Mouse (Mus musculus) lung, postnatal 0 days (tissue): Measurements from ENCODE around the gene Erc1. TPM values are rescaled to one million over a fixed set of nuclear protein-coding genes. Genes with fewer than 3 reads are reported as not detected.

ENCODE experiments used
- ATAC-seq: fragments of 200-750 bp; cut with Nextera tagmentation; 2 replicates; pipeline ENCODE4 v1.8.0; 2017; ENCODE audit warnings: moderate library complexity
- DNase-seq: peaks from one replicate; pipeline ENCODE4 v3.0.0-alpha.2; 2016; ENCODE audit warnings: low spot score
- H3K27ac ChIP-seq: fragments of 300-500 bp; sonication (generic); 2 replicates; pipeline ENCODE4 v1.5.1; 2014; ENCODE audit warnings: antibody characterized with exemption, mild to moderate bottlenecking, low read length, mixed read lengths
- H3K27me3 ChIP-seq: fragments of 300-500 bp; sonication (generic); replicated peaks from 2 replicates; pipeline ENCODE4 v1.6.1; 2014; ENCODE audit warnings: low read length, mixed read lengths; ENCODE audit not compliant: insufficient read depth
- H3K36me3 ChIP-seq: fragments of 300-500 bp; sonication (generic); 2 replicates; pipeline ENCODE4 v1.6.1; 2014; ENCODE audit warnings: low read length, mixed read lengths; ENCODE audit not compliant: insufficient read depth
- H3K4me1 ChIP-seq: fragments of 300-500 bp; sonication (generic); 2 replicates; pipeline ENCODE4 v1.6.1; 2014; ENCODE audit warnings: antibody characterized with exemption, low read depth, low read length, mixed read lengths; ENCODE audit not compliant: insufficient read depth
- H3K4me2 ChIP-seq: fragments of 300-500 bp; sonication (generic); replicated peaks from 2 replicates; pipeline ENCODE4 v1.6.1; 2014; ENCODE audit warnings: low read depth, mild to moderate bottlenecking, low read length, moderate library complexity, mixed read lengths
- H3K4me3 ChIP-seq: fragments of 300-500 bp; sonication (generic); 2 replicates; pipeline ENCODE4 v1.5.1; 2014; ENCODE audit warnings: low read depth, low read length
- H3K9ac ChIP-seq: fragments of 300-500 bp; sonication (generic); replicated peaks from 2 replicates; pipeline ENCODE4 v1.6.1; 2014; ENCODE audit warnings: low read depth, mild to moderate bottlenecking
- H3K9me3 ChIP-seq: fragments of 300-500 bp; sonication (generic); 2 replicates; pipeline ENCODE4 v1.6.1; 2016; ENCODE audit warnings: low read length, mixed read lengths
- CTCF ChIP-seq: IDR thresholded peaks from 2 replicates; pipeline ENCODE4 v1.5.1; 2016; ENCODE audit warnings: antibody characterized with exemption, mild to moderate bottlenecking
- EP300 ChIP-seq: IDR thresholded peaks from 2 replicates; pipeline ENCODE4 v1.6.1; 2016; ENCODE audit warnings: antibody characterized with exemption, mild to moderate bottlenecking, control low read depth
- WGBS: fragments of 180-500 bp; shearing (Covaris S2); extraction: QIAGEN DNeasy Blood & Tissue Kit; methylation state at CpG from one replicate; pipeline ENCODE4 v1.1.7; 2014; 5-methylcytosine and 5-hydroxymethylcytosine counted together
- polyA plus RNA-seq: library from polyadenylated mRNA; unstranded; fragments of >200 nt; fragmentation: Nextera tagmentation; extraction: Ambion mirVana; gene quantifications from 2 replicates; pipeline ENCODE4 v1.2.1, GENCODE M21; 2015

Erc1 gene
- polyA plus RNA-seq, 1 experiment from 2014 or later = 9.9 TPM

GRCm38 (mm10) chr6:119796291-119796690, 51.7 kb downstream of the Erc1 start:
- TF ChIP-seq EP300 (no peak), CTCF (no peak)
- Histone ChIP-seq H3K4me2 (no peak overlapping the region), H3K27me3 (no peaks in the 10 kb centered on the region), H3K9ac (no peak overlapping the region), H3K9me3 (no peaks in the 10 kb centered on the region), H3K36me3 (no peaks in the 10 kb centered on the region), H3K27ac (no peak overlapping the region), H3K4me1 (no peaks in the 10 kb centered on the region), H3K4me3 (no peak overlapping the region)
- ATAC-seq (no peak), DNase-seq (no peak)
- WGBS = 94% methylated on average over 5 of the region's 5 CpGs

GRCm38 (mm10) chr6:119792562-119792961, 55.4 kb downstream of the Erc1 start:
- WGBS = 39% methylated on average over 2 of the region's 2 CpGs
- Histone ChIP-seq H3K4me3 (no peak overlapping the region), H3K4me1 (no peaks in the 10 kb centered on the region), H3K9me3 (no peaks in the 10 kb centered on the region), H3K4me2 (no peak overlapping the region), H3K9ac (no peak overlapping the region), H3K27ac (no peak overlapping the region), H3K36me3 (no peaks in the 10 kb centered on the region), H3K27me3 (no peaks in the 10 kb centered on the region)
- no peak for TF ChIP-seq EP300
- peak; percentile 85 for TF ChIP-seq CTCF
- ATAC-seq = peak; percentile 48; the same call in 1 of the 2 replicates
- peak; percentile 71 for DNase-seq

- TF ChIP-seq CTCF (no peak), EP300 (no peak)
- H3K4me3 ChIP-seq = no peak overlapping the region
- no peaks in the 10 kb centered on the region for H3K27me3 ChIP-seq
- no peaks in the 10 kb centered on the region for H3K9me3 ChIP-seq
- no peak overlapping the region for H3K4me2 ChIP-seq
- no peak overlapping the region for H3K9ac ChIP-seq
- no peaks in the 10 kb centered on the region for H3K36me3 ChIP-seq
- no peak overlapping the region for H3K27ac ChIP-seq
- DNase-seq (no peak), ATAC-seq (no peak)
- no peaks in the 10 kb centered on the region for H3K4me1 ChIP-seq
- WGBS = 87% methylated on average over 2 of the region's 2 CpGs
These were observed 65.6 kb downstream of the Erc1 start for GRCm38 (mm10) chr6:119782416-119782815.

- H3K4me1 ChIP-seq = no peaks in the 10 kb centered on the region
- no peak overlapping the region for H3K4me3 ChIP-seq
- ATAC-seq (peak; percentile 50), DNase-seq (peak; percentile 22)
- no peaks in the 10 kb centered on the region for H3K36me3 ChIP-seq
- no peaks in the 10 kb centered on the region for H3K9me3 ChIP-seq
- H3K27me3 ChIP-seq = no peaks in the 10 kb centered on the region
- H3K9ac ChIP-seq = no peak overlapping the region
- no peak overlapping the region for H3K27ac ChIP-seq
- TF ChIP-seq EP300 = no peak
- TF ChIP-seq CTCF = peak; percentile 29
- H3K4me2 ChIP-seq = no peak overlapping the region
- 52% methylated on average over 3 of the region's 3 CpGs for WGBS
These were observed 66.9 kb downstream of the Erc1 start for GRCm38 (mm10) chr6:119781109-119781508.

GRCm38 (mm10) chr6:119768778-119769177, 79.2 kb downstream of the Erc1 start:
- Histone ChIP-seq H3K27me3 (no peaks in the 10 kb centered on the region), H3K4me2 (no peak overlapping the region), H3K9me3 (no peaks in the 10 kb centered on the region), H3K27ac (no peak overlapping the region), H3K4me3 (no peak overlapping the region), H3K36me3 (no peaks in the 10 kb centered on the region), H3K9ac (no peak overlapping the region), H3K4me1 (no peaks in the 10 kb centered on the region)
- ATAC-seq = no peak
- TF ChIP-seq EP300 = no peak
- TF ChIP-seq CTCF = no peak
- no peak for DNase-seq
- 56% methylated on average over 1 of the region's 1 CpGs for WGBS

- H3K9me3 ChIP-seq = no peaks in the 10 kb centered on the region
- DNase-seq = no peak
- no peaks in the 10 kb centered on the region for H3K27me3 ChIP-seq
- 94% methylated on average over 3 of the region's 3 CpGs for WGBS
- no peak overlapping the region for H3K4me3 ChIP-seq
- H3K9ac ChIP-seq = no peak overlapping the region
- H3K4me1 ChIP-seq = no peaks in the 10 kb centered on the region
- no peak for ATAC-seq
- TF ChIP-seq CTCF (0 out of 2 replicates have a peak, but pooled peaks have one; percentile 13), EP300 (no peak)
- H3K4me2 ChIP-seq = no peak overlapping the region
- no peaks in the 10 kb centered on the region for H3K36me3 ChIP-seq
- H3K27ac ChIP-seq = no peak overlapping the region
These were observed 83.6 kb downstream of the Erc1 start for GRCm38 (mm10) chr6:119764355-119764754.

GRCm38 (mm10) chr6:119759866-119760265, 88.1 kb downstream of the Erc1 start:
- H3K27me3 ChIP-seq = no peaks in the 10 kb centered on the region
- H3K4me2 ChIP-seq = no peak overlapping the region
- no peak overlapping the region for H3K4me3 ChIP-seq
- no peaks in the 10 kb centered on the region for H3K9me3 ChIP-seq
- no peak overlapping the region for H3K27ac ChIP-seq
- 75% methylated on average over 3 of the region's 3 CpGs for WGBS
- DNase-seq = no peak
- TF ChIP-seq EP300 = no peak
- TF ChIP-seq CTCF = no peak
- ATAC-seq = no peak
- no peak overlapping the region for H3K9ac ChIP-seq
- no peaks in the 10 kb centered on the region for H3K4me1 ChIP-seq
- H3K36me3 ChIP-seq = no peaks in the 10 kb centered on the region
